ENCODE assay signal across 16 mouse cellular contexts in the genomic region with DNA sequence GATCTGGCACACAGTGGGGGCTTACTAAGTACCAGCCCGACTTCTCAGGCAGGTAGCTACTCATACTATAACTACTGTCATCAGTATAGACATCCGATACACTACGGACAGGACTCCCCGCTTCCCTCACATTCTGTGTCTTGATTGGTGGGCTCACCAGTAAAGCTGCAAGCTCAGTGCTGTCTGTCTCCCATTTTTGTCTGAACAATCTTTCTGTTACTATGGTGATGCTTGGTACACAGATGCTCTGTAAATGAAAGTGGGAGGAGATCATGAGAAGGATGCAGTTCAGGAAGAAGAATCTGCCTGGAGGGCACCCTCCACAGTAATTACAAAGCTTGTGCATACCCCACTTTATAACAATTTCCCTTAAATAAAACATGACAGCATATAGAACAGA.
A peak's percentile ranks its signal among the peaks of the same experiment; 100 is the strongest.
DNase-seq lines count a peak whose midpoint lies in the region; ATAC-seq lines count a peak whose summit lies in the region.
"Had no signal": no experiment of that assay in that cellular context is flagged by ENCODE, and none has a peak within 500 bp of the region (broad histone marks: within the 10 kb centered on the region; RNA-seq: fewer than 3 reads in every experiment).

No protein-coding gene starts in this region.

- no peak overlapping the region for H3K4me2 ChIP-seq in forebrain, embryonic 12.5 days
- H3K4me2 ChIP-seq in intestine, embryonic 15.5 days (replicated peaks) = no peak overlapping the region
- H3K4me2 ChIP-seq: heart, embryonic 12.5 days; liver, embryonic 13.5 days had no signal

- peak; percentile 73; the same call in 1 of the 2 replicates for ATAC-seq in forebrain, embryonic 12.5 days (ENCODE audit: low FRiP score)
- no peak for ATAC-seq in intestine, embryonic 15.5 days

- H3K27ac ChIP-seq in forebrain, embryonic 12.5 days = no peak overlapping the region
- no peak overlapping the region for H3K27ac ChIP-seq in forebrain, embryonic 10.5 days
- no peak overlapping the region for H3K27ac ChIP-seq in intestine, embryonic 15.5 days
- H3K27ac ChIP-seq: liver, embryonic 13.5 days had no signal

- no peak for DNase-seq in forebrain, embryonic 10.5 days (ENCODE audit: extremely low spot score, low spot score)
- DNase-seq in retina, postnatal 1 day = peak; percentile 60
- no peak for DNase-seq in retina, embryonic 14.5 days (ENCODE audit: low spot score)
- DNase-seq in layer of hippocampus, adult 9-10 months (ENCODE audit: low spot score) = peak; percentile 63
- DNase-seq in heart, postnatal 36 days = no peak
- no peak for DNase-seq in spleen, adult 18-20 months
- DNase-seq: adrenal gland, adult 8-10 months; embryo, embryonic 11 days; gastrocnemius, postnatal 14 days; kidney, postnatal 10 days; liver, embryonic 13.5 days; lung, postnatal 14 days; thymus, adult 18-20 months had no signal

- intact Hi-C loops in heart, postnatal 36 days (cut with DNase I) = no loop called here

- no peaks in the 10 kb centered on the region for H3K27me3 ChIP-seq in forebrain, embryonic 12.5 days
- no peaks in the 10 kb centered on the region for H3K27me3 ChIP-seq in forebrain, embryonic 10.5 days (ENCODE audit: poor library complexity, severe bottlenecking)
- no peaks in the 10 kb centered on the region for H3K27me3 ChIP-seq in intestine, embryonic 15.5 days (replicated peaks)
- H3K27me3 ChIP-seq: heart, embryonic 12.5 days; liver, embryonic 13.5 days had no signal

- H3K4me1 ChIP-seq in forebrain, embryonic 12.5 days = peaks cover 14% of the 10 kb centered on the region
- 0 out of 2 replicates have a peak, but pooled peaks cover 3% of the 10 kb centered on the region for H3K4me1 ChIP-seq in forebrain, embryonic 10.5 days
- H3K4me1 ChIP-seq in intestine, embryonic 15.5 days (replicated peaks) = no peaks in the 10 kb centered on the region
- H3K4me1 ChIP-seq: liver, embryonic 13.5 days had no signal

- no peak overlapping the region for H3K4me3 ChIP-seq in forebrain, embryonic 12.5 days (replicated peaks)
- H3K4me3 ChIP-seq in forebrain, embryonic 10.5 days = no peak overlapping the region
- H3K4me3 ChIP-seq in intestine, embryonic 15.5 days (replicated peaks) = no peak overlapping the region
- H3K4me3 ChIP-seq: heart, embryonic 12.5 days; liver, embryonic 13.5 days had no signal

- H3K9me3 ChIP-seq in forebrain, embryonic 12.5 days = no peaks in the 10 kb centered on the region
- H3K9me3 ChIP-seq in forebrain, embryonic 10.5 days = no peaks in the 10 kb centered on the region; the same call in 1 of the 2 replicates
- no peaks in the 10 kb centered on the region for H3K9me3 ChIP-seq in intestine, embryonic 15.5 days
- H3K9me3 ChIP-seq: heart, embryonic 12.5 days; liver, embryonic 13.5 days had no signal

- 67% methylated on average over 4 of the region's 4 CpGs for WGBS in forebrain, embryonic 12.5 days
- 94% methylated on average over 4 of the region's 4 CpGs for WGBS in forebrain, embryonic 10.5 days
- 86% methylated on average over 4 of the region's 4 CpGs for WGBS in intestine, embryonic 15.5 days

- no peaks in the 10 kb centered on the region for H3K36me3 ChIP-seq in forebrain, embryonic 12.5 days (replicated peaks)
- no peaks in the 10 kb centered on the region for H3K36me3 ChIP-seq in forebrain, embryonic 10.5 days (replicated peaks)
- H3K36me3 ChIP-seq in intestine, embryonic 15.5 days = no peaks in the 10 kb centered on the region
- H3K36me3 ChIP-seq: liver, embryonic 13.5 days had no signal

- no peak overlapping the region for H3K9ac ChIP-seq in forebrain, embryonic 12.5 days
- H3K9ac ChIP-seq in intestine, embryonic 15.5 days = no peak overlapping the region
- H3K9ac ChIP-seq: heart, embryonic 12.5 days; liver, embryonic 13.5 days had no signal

Comparison
In these comparisons a context has a peak if more than half of its experiments do, and no peak if none do; other contexts are left out.
1. DNase-seq: peak in retina, postnatal 1 day (single experiment) and layer of hippocampus, adult 9-10 months (single experiment); none in forebrain, embryonic 10.5 days (single experiment), retina, embryonic 14.5 days (single experiment), heart, postnatal 36 days (0 of 2) and spleen, adult 18-20 months (0 of 2).